ENCODE assay signal across 21 mouse cellular contexts in the genomic region with DNA sequence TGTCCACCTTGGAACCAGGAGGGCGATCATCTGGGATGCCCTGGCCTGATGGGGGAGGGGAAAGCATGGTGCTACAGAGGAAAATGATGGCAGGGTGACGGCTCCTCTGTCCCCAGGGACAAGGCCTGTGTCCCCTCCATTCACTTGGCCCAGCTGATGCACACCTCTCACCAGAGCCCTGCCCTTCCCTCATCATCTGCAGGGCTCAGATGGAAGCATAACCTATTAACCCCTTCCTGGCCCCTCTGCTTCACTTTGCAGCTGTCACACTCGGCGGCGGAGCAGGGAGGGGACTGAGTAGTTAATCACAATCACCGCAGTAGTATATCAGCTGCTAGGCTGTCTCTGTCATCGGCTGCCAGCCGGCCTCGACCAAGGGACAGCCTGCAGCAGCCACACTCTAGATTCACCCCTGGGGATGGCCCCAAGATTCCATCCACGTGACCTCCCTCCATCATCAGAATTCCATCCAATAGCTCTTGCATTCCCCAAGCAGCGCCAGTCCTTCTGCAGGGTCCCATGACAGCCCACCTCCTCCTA. TPM values are rescaled to one million over a fixed set of nuclear protein-coding genes. Genes with fewer than 3 reads are reported as not detected.
DNase-seq lines count a peak whose midpoint lies in the region; ATAC-seq lines count a peak whose summit lies in the region.
"Had no signal": no experiment of that assay in that cellular context is flagged by ENCODE, and none has a peak within 500 bp of the region (broad histone marks: within the 10 kb centered on the region; RNA-seq: fewer than 3 reads in every experiment).

No protein-coding gene starts in this region.

- no peak overlapping the region for H3K4me2 ChIP-seq in limb, embryonic 13.5 days (replicated peaks)
- 0 out of 2 replicates have a peak overlapping the region, but pooled peaks have one; percentile 16 for H3K4me2 ChIP-seq in hindbrain, embryonic 12.5 days (replicated peaks)
- H3K4me2 ChIP-seq in midbrain, embryonic 13.5 days (replicated peaks) = no peak overlapping the region; the same call in 1 of the 2 replicates
- H3K4me2 ChIP-seq: liver, embryonic 15.5 days had no signal

- H3K4me3 ChIP-seq in limb, embryonic 13.5 days = no peak overlapping the region
- H3K4me3 ChIP-seq in limb, embryonic 10.5 days = no peak overlapping the region
- no peak overlapping the region for H3K4me3 ChIP-seq in hindbrain, embryonic 12.5 days
- H3K4me3 ChIP-seq in midbrain, embryonic 13.5 days (replicated peaks) = no peak overlapping the region
- H3K4me3 ChIP-seq: erythroblast, embryonic 14.5 days; liver, embryonic 15.5 days; myocyte had no signal

- peaks cover 30% of the 10 kb centered on the region for H3K27me3 ChIP-seq in limb, embryonic 13.5 days
- H3K27me3 ChIP-seq in limb, embryonic 10.5 days (ENCODE audit: low read depth, poor library complexity, severe bottlenecking) = peaks cover 32% of the 10 kb centered on the region
- 0 out of 2 replicates have a peak, but pooled peaks cover 2% of the 10 kb centered on the region for H3K27me3 ChIP-seq in hindbrain, embryonic 12.5 days
- H3K27me3 ChIP-seq in midbrain, embryonic 13.5 days = peaks cover 18% of the 10 kb centered on the region

- no peak for DNase-seq in limb, embryonic 10.5 days (ENCODE audit: low spot score)
- peak; percentile 28 for DNase-seq in retina, postnatal 1 day
- DNase-seq in cerebellum, adult 11-12 months = no peak
- DNase-seq in spleen, postnatal 4 days (ENCODE audit: low spot score in 2 of 2) = no peak
- no peak for DNase-seq in cerebellum, adult 9-10 months
- DNase-seq: adrenal gland, postnatal 10 days; B cell, adult 2 months; cerebellum, postnatal 10 days; layer of hippocampus, adult 9-11 months; lung, postnatal 36 days; spleen, adult 18-20 months had no signal

- no peak overlapping the region for H3K9ac ChIP-seq in limb, embryonic 13.5 days
- H3K9ac ChIP-seq in hindbrain, embryonic 12.5 days = peak overlapping the region; percentile 8; the same call in 1 of the 2 replicates
- H3K9ac ChIP-seq in midbrain, embryonic 13.5 days (replicated peaks) = no peak overlapping the region
- H3K9ac ChIP-seq: liver, embryonic 15.5 days had no signal

- H3K4me1 ChIP-seq in limb, embryonic 13.5 days = no peaks in the 10 kb centered on the region
- peaks cover 5% of the 10 kb centered on the region for H3K4me1 ChIP-seq in limb, embryonic 10.5 days
- peaks cover 35% of the 10 kb centered on the region for H3K4me1 ChIP-seq in hindbrain, embryonic 12.5 days
- peaks cover 19% of the 10 kb centered on the region for H3K4me1 ChIP-seq in midbrain, embryonic 13.5 days (replicated peaks)

- ATAC-seq in limb, embryonic 13.5 days (ENCODE audit: low FRiP score, low read depth) = peak; percentile 42; the same call in 1 of the 2 replicates
- ATAC-seq in hindbrain, embryonic 12.5 days (ENCODE audit: low FRiP score) = peak; percentile 79
- 0 out of 2 replicates have a peak, but pooled peaks have one; percentile 22 for ATAC-seq in midbrain, embryonic 13.5 days
- ATAC-seq: inflammation-experienced regulatory T-cells, adult 6 months had no signal

- no peaks in the 10 kb centered on the region for H3K36me3 ChIP-seq in limb, embryonic 13.5 days
- no peaks in the 10 kb centered on the region for H3K36me3 ChIP-seq in limb, embryonic 10.5 days
- no peaks in the 10 kb centered on the region for H3K36me3 ChIP-seq in hindbrain, embryonic 12.5 days
- no peaks in the 10 kb centered on the region for H3K36me3 ChIP-seq in midbrain, embryonic 13.5 days
- H3K36me3 ChIP-seq: liver, embryonic 15.5 days had no signal

- H3K9me3 ChIP-seq in limb, embryonic 13.5 days = no peaks in the 10 kb centered on the region
- H3K9me3 ChIP-seq in limb, embryonic 10.5 days (replicated peaks) = no peaks in the 10 kb centered on the region
- peaks cover 7% of the 10 kb centered on the region; the same call in 1 of the 2 replicates for H3K9me3 ChIP-seq in hindbrain, embryonic 12.5 days (replicated peaks)
- H3K9me3 ChIP-seq in midbrain, embryonic 13.5 days = peaks cover 6% of the 10 kb centered on the region; the same call in 1 of the 2 replicates
- H3K9me3 ChIP-seq: liver, embryonic 15.5 days had no signal

- H3K27ac ChIP-seq in limb, embryonic 13.5 days = no peak overlapping the region
- H3K27ac ChIP-seq in limb, embryonic 10.5 days = no peak overlapping the region
- peak overlapping the region; percentile 78 for H3K27ac ChIP-seq in hindbrain, embryonic 12.5 days
- H3K27ac ChIP-seq in midbrain, embryonic 13.5 days = no peak overlapping the region
- H3K27ac ChIP-seq: kidney, postnatal 0 days; liver, embryonic 15.5 days; stomach, postnatal 0 days had no signal

- WGBS in limb, embryonic 13.5 days = 46% methylated on average over 11 of the region's 11 CpGs
- WGBS in limb, embryonic 10.5 days = 56% methylated on average over 11 of the region's 11 CpGs
- WGBS in hindbrain, embryonic 12.5 days = 31% methylated on average over 11 of the region's 11 CpGs
- WGBS in midbrain, embryonic 13.5 days = 30% methylated on average over 11 of the region's 11 CpGs

RNA-seq across cellular contexts. Expression of gene Slc52a3, which starts 28.6 kb away (rescaled TPM):
- 1.6 and 1.8 TPM in 2 replicates for polyA plus RNA-seq in limb, embryonic 13.5 days (2015; fragmentation: Nextera tagmentation; extraction: Ambion mirVana)
- polyA plus RNA-seq in limb, embryonic 10.5 days (2016; fragmentation: Nextera tagmentation; extraction: Ambion mirVana) = 0.77 and 1.3 TPM in 2 replicates
- 1.5 TPM in 2 replicates for polyA plus RNA-seq in hindbrain, embryonic 12.5 days (2016; fragmentation: Nextera tagmentation; extraction: Ambion mirVana)
- 0.55 and 0.99 TPM in 2 replicates for polyA plus RNA-seq in midbrain, embryonic 13.5 days (2015; fragmentation: Nextera tagmentation; extraction: Ambion mirVana)

RNA-seq across cellular contexts. Expression of gene Fam110a, which starts 44.9 kb away (rescaled TPM):
- polyA plus RNA-seq in limb, embryonic 13.5 days (2015; fragmentation: Nextera tagmentation; extraction: Ambion mirVana) = 23.0 and 25.4 TPM in 2 replicates
- 35.0 and 37.9 TPM in 2 replicates for polyA plus RNA-seq in limb, embryonic 10.5 days (2016; fragmentation: Nextera tagmentation; extraction: Ambion mirVana)
- polyA plus RNA-seq in hindbrain, embryonic 12.5 days (2016; fragmentation: Nextera tagmentation; extraction: Ambion mirVana) = 78.6 and 86.0 TPM in 2 replicates
- polyA plus RNA-seq in midbrain, embryonic 13.5 days (2015; fragmentation: Nextera tagmentation; extraction: Ambion mirVana) = 97.0 and 97.3 TPM in 2 replicates

RNA-seq across cellular contexts. Expression of gene Scrt2, which starts 56.4 kb away (rescaled TPM):
- polyA plus RNA-seq in limb, embryonic 13.5 days (2015; fragmentation: Nextera tagmentation; extraction: Ambion mirVana) = not detected in 2 replicates
- polyA plus RNA-seq in limb, embryonic 10.5 days (2016; fragmentation: Nextera tagmentation; extraction: Ambion mirVana) = not detected in 2 replicates
- 26.8 and 28.3 TPM in 2 replicates for polyA plus RNA-seq in hindbrain, embryonic 12.5 days (2016; fragmentation: Nextera tagmentation; extraction: Ambion mirVana)
- polyA plus RNA-seq in midbrain, embryonic 13.5 days (2015; fragmentation: Nextera tagmentation; extraction: Ambion mirVana) = 16.3 and 20.0 TPM in 2 replicates
- polyA plus RNA-seq: erythroblast, embryonic 14.5 days; heart, embryonic 16.5 days; inflammation-experienced regulatory T-cells, adult 6 months; kidney, postnatal 0 days; liver, embryonic 15.5 days; myocyte; stomach, postnatal 0 days had no signal

Comparison
In these comparisons a context has a peak if more than half of its experiments do, and no peak if none do; other contexts are left out.
1. ATAC-seq: peak in every context shown above with its lines; median percentile 79 in hindbrain, embryonic 12.5 days; 42 in limb, embryonic 13.5 days; 22 in midbrain, embryonic 13.5 days.
2. RNA of gene Scrt2, which starts 56.4 kb away (polyA plus RNA-seq): 26.8 to 28.3 TPM in hindbrain, embryonic 12.5 days and 16.3 to 20.0 TPM in midbrain, embryonic 13.5 days; not detected in limb, embryonic 13.5 days and not detected in limb, embryonic 10.5 days; every median in the first group is over 10 times any median in the second.